Mouse (Mus musculus) heart, postnatal 0 days (tissue): Measurements from ENCODE around the gene Klhl29.

ENCODE experiments used
- CTCF ChIP-seq: IDR thresholded peaks from 2 replicates; pipeline ENCODE4 v1.5.1; 2016; ENCODE audit warnings: antibody characterized with exemption, control low read depth, low read depth
- EP300 ChIP-seq: IDR thresholded peaks from 2 replicates; pipeline ENCODE4 v1.6.1; 2016; ENCODE audit warnings: antibody characterized with exemption, low read depth

GRCm38 (mm10) chr12:5269061-5269460, 106.4 kb downstream of the Klhl29 start:
- TF ChIP-seq CTCF (no peak), EP300 (no peak)
